Mouse (Mus musculus) heart, postnatal 36 days (tissue): Measurements from ENCODE around the gene Magea3. TPM values are rescaled to one million over a fixed set of nuclear protein-coding genes. Genes with fewer than 3 reads are reported as not detected.
"Not testable (repeated sequence)": the region's sequence is repeated elsewhere in the genome, so short reads cannot be mapped to it uniquely, and the experiment has no call there.

Experiments
- DNase-seq, 2 experiments: peaks; one replicate each; pipeline ENCODE4 v3.0.0; 2021 to 2022
- intact Hi-C: fragments of 180-260 bp; cut with DNase I; formaldehyde crosslinking; loops from one replicate; pipeline ENCODE4 v1.15.1; 2025
- total RNA-seq, 2 experiments: library from RNA; stranded (reverse); gene quantifications; 2 replicates each; pipeline ENCODE4 v1.2.3; 2021

Magea3 gene
- not detected for total RNA-seq

GRCm38 (mm10) chrX:154949405-154949804 is at the start of gene Magea3:
TSS of gene Magea3 (minus strand) at chrX:154949505.
- DNase-seq, intact Hi-C loops: not testable (repeated sequence)

- intact Hi-C loops: not testable (repeated sequence)
Observed at GRCm38 (mm10) chrX:154995750-154996149, 46.4 kb upstream of the Magea3 start, which contains the start of gene Magea8. TSS of gene Magea8 (minus strand) at chrX:154995850.

GRCm38 (mm10) chrX:154935887-154936286 is 13.4 kb downstream of the Magea3 start, which contains the start of gene Magea6:
TSS of gene Magea6 (minus strand) at chrX:154935987.
- DNase-seq, intact Hi-C loops: not testable (repeated sequence)

More at GRCm38 (mm10) chrX:154995750-154996149, 46.4 kb upstream of the Magea3 start, which contains the start of gene Magea8:
- DNase-seq: not testable (repeated sequence)

Other genes with a start within 250 kb of the Magea3 start
- gene Cldn34b1, start 59.2 kb downstream of the Magea3 start, total RNA-seq: not detected
- gene Magea6, start 13.5 kb downstream of the Magea3 start, total RNA-seq: not detected
- not detected for gene Magea8, start 46.3 kb upstream of the Magea3 start, total RNA-seq
- gene Magea5, start 113.6 kb upstream of the Magea3 start, total RNA-seq: not detected
- not detected for gene Magea1, start 140.3 kb upstream of the Magea3 start, total RNA-seq
- gene Magea2, start 144.2 kb upstream of the Magea3 start, total RNA-seq: not detected
- not detected for gene Cldn34b2, start 178.9 kb upstream of the Magea3 start, total RNA-seq